Mouse (Mus musculus) heart, postnatal 0 days (tissue): ENCODE results near the gene Chp1. TPM values are rescaled to one million over a fixed set of nuclear protein-coding genes. Genes with fewer than 3 reads are reported as not detected.

ENCODE experiments used
- ATAC-seq: fragments of 200-750 bp; cut with Nextera tagmentation; 2 replicates; pipeline ENCODE4 v1.8.0; 2017; ENCODE audit warnings: low read depth, moderate number of reproducible peaks, moderate library complexity; ENCODE audit not compliant: insufficient read depth
- DNase-seq: peaks from one replicate; pipeline ENCODE4 v3.0.0-alpha.2; 2016; ENCODE audit warnings: low spot score
- H3K27ac ChIP-seq: fragments of 300-500 bp; sonication (generic); 2 replicates; pipeline ENCODE4 v1.5.1; 2014; ENCODE audit warnings: low read depth, mild to moderate bottlenecking
- H3K27me3 ChIP-seq: fragments of 300-500 bp; sonication (generic); 2 replicates; pipeline ENCODE4 v1.6.1; 2014; ENCODE audit warnings: low read length, mixed read lengths; ENCODE audit not compliant: control insufficient read depth, insufficient read depth
- H3K36me3 ChIP-seq: fragments of 300-500 bp; sonication (generic); replicated peaks from 2 replicates; pipeline ENCODE4 v1.6.1; 2014; ENCODE audit warnings: low read length, mixed read lengths; ENCODE audit not compliant: control insufficient read depth, insufficient read depth
- H3K4me1 ChIP-seq: fragments of 300-500 bp; sonication (generic); 2 replicates; pipeline ENCODE4 v1.6.1; 2014; ENCODE audit warnings: antibody characterized with exemption; ENCODE audit not compliant: control insufficient read depth, insufficient read depth
- H3K4me2 ChIP-seq: fragments of 300-500 bp; sonication (generic); 2 replicates; pipeline ENCODE4 v1.6.1; 2014; ENCODE audit warnings: low read depth, mild to moderate bottlenecking, low read length, moderate library complexity
- H3K4me3 ChIP-seq: fragments of 300-500 bp; sonication (generic); 2 replicates; pipeline ENCODE4 v1.5.1; 2014; ENCODE audit warnings: low read depth, low read length
- H3K9ac ChIP-seq: fragments of 300-500 bp; sonication (generic); replicated peaks from 2 replicates; pipeline ENCODE4 v1.6.1; 2014; ENCODE audit warnings: low read depth, low read length, mixed read lengths
- H3K9me3 ChIP-seq: fragments of 300-500 bp; sonication (generic); replicated peaks from 2 replicates; pipeline ENCODE4 v1.6.1; 2016; ENCODE audit warnings: low read length; ENCODE audit not compliant: control insufficient read depth
- CTCF ChIP-seq: IDR thresholded peaks from 2 replicates; pipeline ENCODE4 v1.5.1; 2016; ENCODE audit warnings: antibody characterized with exemption, control low read depth, low read depth
- EP300 ChIP-seq: IDR thresholded peaks from 2 replicates; pipeline ENCODE4 v1.6.1; 2016; ENCODE audit warnings: antibody characterized with exemption, low read depth
- WGBS: fragments of 180-500 bp; shearing (Covaris S2); extraction: QIAGEN DNeasy Blood & Tissue Kit; methylation state at CpG from one replicate; pipeline ENCODE4 v1.1.7; 2014; 5-methylcytosine and 5-hydroxymethylcytosine counted together
- polyA plus RNA-seq: library from polyadenylated mRNA; unstranded; fragments of >200 nt; fragmentation: Nextera tagmentation; extraction: Ambion mirVana; gene quantifications from 2 replicates; pipeline ENCODE4 v1.2.1, GENCODE M21; 2015
- total RNA-seq: library from RNA; depleted of rRNA; stranded (reverse); fragments of >200 nt; gene quantifications from 2 replicates; pipeline ENCODE4 v1.2.3, GENCODE M21; 2014; ENCODE audit warnings: low replicate concordance

Gene Chp1
- total and polyA plus RNA-seq, 2 experiments from 2014 or later: 51.1 to 81.1 TPM

GRCm38 (mm10) chr2:119566182-119566855 is 18.8 kb downstream of the Chp1 start:
- Histone ChIP-seq H3K9me3 (no peaks in the 10 kb centered on the region), H3K4me1 (no peaks in the 10 kb centered on the region), H3K36me3 (peaks cover 17% of the 10 kb centered on the region), H3K4me2 (no peak overlapping the region), H3K4me3 (no peak overlapping the region), H3K27ac (no peak overlapping the region), H3K27me3 (no peaks in the 10 kb centered on the region), H3K9ac (no peak overlapping the region)
- WGBS: 88% methylated on average over 7 of the region's 7 CpGs
- no peak for DNase-seq
- no peak for ATAC-seq
- TF ChIP-seq EP300 (no peak), CTCF (no peak)

- no peak overlapping the region for H3K4me3 ChIP-seq
- ATAC-seq: no peak
- TF ChIP-seq EP300: no peak
- TF ChIP-seq CTCF: no peak
- no peak for DNase-seq
- no peak overlapping the region for H3K27ac ChIP-seq
- no peak overlapping the region for H3K4me2 ChIP-seq
- peaks cover 38% of the 10 kb centered on the region for H3K36me3 ChIP-seq
- WGBS: 69% methylated on average over 1 of the region's 1 CpGs
- no peak overlapping the region for H3K9ac ChIP-seq
- no peaks in the 10 kb centered on the region for H3K27me3 ChIP-seq
- no peaks in the 10 kb centered on the region for H3K9me3 ChIP-seq
- no peaks in the 10 kb centered on the region for H3K4me1 ChIP-seq
These were observed 25.0 kb downstream of the Chp1 start for GRCm38 (mm10) chr2:119572471-119572870.

GRCm38 (mm10) chr2:119581571-119581970 is 34.1 kb downstream of the Chp1 start:
- DNase-seq: no peak
- TF ChIP-seq CTCF (no peak), EP300 (no peak)
- Histone ChIP-seq H3K4me2 (no peak overlapping the region), H3K27ac (no peak overlapping the region), H3K27me3 (no peaks in the 10 kb centered on the region), H3K36me3 (peaks cover 18% of the 10 kb centered on the region), H3K9me3 (no peaks in the 10 kb centered on the region), H3K4me3 (no peak overlapping the region), H3K9ac (no peak overlapping the region), H3K4me1 (no peaks in the 10 kb centered on the region)
- no peak for ATAC-seq
- 94% methylated on average over 3 of the region's 3 CpGs for WGBS

GRCm38 (mm10) chr2:119583439-119583838 is 35.9 kb downstream of the Chp1 start:
- DNase-seq: no peak
- ATAC-seq: no peak
- Histone ChIP-seq H3K4me3 (no peak overlapping the region), H3K9ac (no peak overlapping the region), H3K4me1 (no peaks in the 10 kb centered on the region), H3K9me3 (no peaks in the 10 kb centered on the region), H3K36me3 (peaks cover 14% of the 10 kb centered on the region), H3K4me2 (no peak overlapping the region), H3K27ac (no peak overlapping the region), H3K27me3 (no peaks in the 10 kb centered on the region)
- no peak for TF ChIP-seq CTCF
- no peak for TF ChIP-seq EP300
- WGBS: 31% methylated on average over 2 of the region's 2 CpGs

GRCm38 (mm10) chr2:119584282-119584681 is 36.8 kb downstream of the Chp1 start:
- Histone ChIP-seq H3K4me1 (no peaks in the 10 kb centered on the region), H3K9ac (no peak overlapping the region), H3K27ac (no peak overlapping the region), H3K4me2 (no peak overlapping the region), H3K27me3 (no peaks in the 10 kb centered on the region), H3K4me3 (no peak overlapping the region), H3K9me3 (no peaks in the 10 kb centered on the region), H3K36me3 (peaks cover 14% of the 10 kb centered on the region)
- no peak for DNase-seq
- no peak for ATAC-seq
- WGBS: 85% methylated on average over 8 of the region's 8 CpGs
- TF ChIP-seq EP300 (no peak), CTCF (no peak)

- Histone ChIP-seq H3K4me1 (no peaks in the 10 kb centered on the region), H3K27ac (no peak overlapping the region), H3K36me3 (peaks cover 14% of the 10 kb centered on the region), H3K4me2 (no peak overlapping the region), H3K27me3 (no peaks in the 10 kb centered on the region), H3K9ac (no peak overlapping the region), H3K4me3 (no peak overlapping the region), H3K9me3 (no peaks in the 10 kb centered on the region)
- no peak for ATAC-seq
- WGBS: 11% methylated on average over 4 of the region's 4 CpGs
- DNase-seq: peak; percentile 31
- TF ChIP-seq CTCF (peak; percentile 69), EP300 (no peak)
These were observed 39.9 kb downstream of the Chp1 start for GRCm38 (mm10) chr2:119587383-119587782.
